Mouse (Mus musculus): ENCODE measurements at regions not wholly inside any gene's neighbourhood (a gene's known extent, or its start where the extent isn't known, plus 50 kb on each side); places are given as distances from the start of the nearest gene placed in this dataset.

- TF ChIP-seq USF1 (IDR thresholded peaks at IDR 0.05; ENCODE audit: low read depth) (no peak), MAX (IDR thresholded peaks at IDR 0.05) (no peak), CTCF (IDR thresholded peaks at IDR 0.05; ENCODE audit: control insufficient read depth, insufficient read depth, insufficient read length) (no peak), MYOG (IDR thresholded peaks at IDR 0.05; ENCODE audit: control insufficient read depth, extremely low read depth, insufficient read length) (no peak), MYOD1 (IDR thresholded peaks at IDR 0.05; ENCODE audit: control insufficient read depth, insufficient read length, low read depth) (no peak), FOSL1 (IDR thresholded peaks at IDR 0.05; ENCODE audit: insufficient read depth, low read length, poor library complexity, severe bottlenecking) (no peak), CEBPB (IDR thresholded peaks at IDR 0.05; ENCODE audit: low read depth) (no peak)
- H3K27me3 ChIP-seq (ENCODE audit: control insufficient read depth, insufficient read depth, insufficient read length), result no peaks in the 10 kb centered on the region
- no peak overlapping the region for H3ac ChIP-seq (ENCODE audit: control insufficient read depth, insufficient read length, low read depth)
- H3K4me3 ChIP-seq (ENCODE audit: insufficient read depth, poor library complexity, severe bottlenecking), result no peak overlapping the region
- H3K79me3 ChIP-seq (ENCODE audit: low read depth), result no peaks in the 10 kb centered on the region
- no peaks in the 10 kb centered on the region for H3K36me3 ChIP-seq (ENCODE audit: control insufficient read depth, insufficient read depth)
- H3K79me2 ChIP-seq (ENCODE audit: control insufficient read depth, insufficient read depth), result no peaks in the 10 kb centered on the region
Observed at GRCm38 (mm10) chr11:79764026-79764425, 173.0 kb downstream of the Rab11fip4 start.

- Histone ChIP-seq H3K79me2 (ENCODE audit: control insufficient read depth, insufficient read depth) (no peaks in the 10 kb centered on the region), H3K4me3 (ENCODE audit: insufficient read depth, poor library complexity, severe bottlenecking) (no peak overlapping the region), H3K27me3 (ENCODE audit: control insufficient read depth, insufficient read depth, insufficient read length) (no peaks in the 10 kb centered on the region), H3K79me3 (ENCODE audit: low read depth) (no peaks in the 10 kb centered on the region), H3K36me3 (ENCODE audit: control insufficient read depth, insufficient read depth) (no peaks in the 10 kb centered on the region), H3ac (ENCODE audit: control insufficient read depth, insufficient read length, low read depth) (no peak overlapping the region)
- TF ChIP-seq MAX (IDR thresholded peaks at IDR 0.05) (no peak), CEBPB (IDR thresholded peaks at IDR 0.05; ENCODE audit: low read depth) (no peak), USF1 (IDR thresholded peaks at IDR 0.05; ENCODE audit: low read depth) (no peak), CTCF (IDR thresholded peaks at IDR 0.05; ENCODE audit: control insufficient read depth, insufficient read depth, insufficient read length) (no peak), MYOD1 (IDR thresholded peaks at IDR 0.05; ENCODE audit: control insufficient read depth, insufficient read length, low read depth) (no peak), MYOG (IDR thresholded peaks at IDR 0.05; ENCODE audit: control insufficient read depth, extremely low read depth, insufficient read length) (no peak)
Observed at GRCm38 (mm10) chr11:79762654-79763053, 171.6 kb downstream of the Rab11fip4 start.

DNA sequence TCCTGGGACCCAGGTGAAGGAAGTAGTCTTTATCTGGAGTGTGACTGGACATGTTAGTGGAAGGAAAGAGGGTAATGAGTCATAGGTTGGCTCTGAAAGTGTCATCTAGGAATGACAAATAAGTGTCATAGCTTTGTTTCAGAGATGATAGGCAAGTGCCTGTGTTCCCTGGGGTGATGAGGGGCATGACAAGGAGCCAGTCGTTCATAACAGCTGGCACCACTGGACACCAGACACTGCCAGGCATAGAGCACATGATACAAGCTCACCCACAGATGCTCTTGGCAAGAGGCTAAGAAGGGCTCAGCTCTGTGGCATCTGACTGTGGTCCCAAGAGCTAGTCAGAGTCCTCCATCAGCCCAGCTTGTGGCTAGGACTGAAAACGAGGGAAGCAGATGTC is 171.0 kb downstream of the Rab11fip4 start:
- Histone ChIP-seq H3K4me3 (ENCODE audit: insufficient read depth, poor library complexity, severe bottlenecking) (no peak overlapping the region), H3ac (ENCODE audit: control insufficient read depth, insufficient read length, low read depth) (no peak overlapping the region), H3K27me3 (ENCODE audit: control insufficient read depth, insufficient read depth, insufficient read length) (no peaks in the 10 kb centered on the region), H3K79me3 (ENCODE audit: low read depth) (no peaks in the 10 kb centered on the region), H3K79me2 (ENCODE audit: control insufficient read depth, insufficient read depth) (no peaks in the 10 kb centered on the region), H3K36me3 (ENCODE audit: control insufficient read depth, insufficient read depth) (no peaks in the 10 kb centered on the region)
- no peak for TF ChIP-seq CTCF (IDR thresholded peaks at IDR 0.05; ENCODE audit: control insufficient read depth, insufficient read depth, insufficient read length)
- no peak for TF ChIP-seq MYOG (IDR thresholded peaks at IDR 0.05; ENCODE audit: control insufficient read depth, extremely low read depth, insufficient read length)
- peak; percentile 81 for TF ChIP-seq MAX (IDR thresholded peaks at IDR 0.05)
- TF ChIP-seq MYOD1 (IDR thresholded peaks at IDR 0.05; ENCODE audit: control insufficient read depth, insufficient read length, low read depth), result peak; percentile 91
- peak; percentile 76 for TF ChIP-seq FOSL1 (IDR thresholded peaks at IDR 0.05; ENCODE audit: insufficient read depth, low read length, poor library complexity, severe bottlenecking)
- TF ChIP-seq USF1 (IDR thresholded peaks at IDR 0.05; ENCODE audit: low read depth), result peak; percentile 80
- TF ChIP-seq CEBPB (IDR thresholded peaks at IDR 0.05; ENCODE audit: low read depth), result no peak

GRCm38 (mm10) chr11:79760533-79760932 is 169.5 kb downstream of the Rab11fip4 start:
- no peaks in the 10 kb centered on the region for H3K36me3 ChIP-seq (ENCODE audit: control insufficient read depth, insufficient read depth)
- H3K79me2 ChIP-seq (ENCODE audit: control insufficient read depth, insufficient read depth), result no peaks in the 10 kb centered on the region
- TF ChIP-seq CTCF (IDR thresholded peaks at IDR 0.05; ENCODE audit: control insufficient read depth, insufficient read depth, insufficient read length) (no peak), FOSL1 (IDR thresholded peaks at IDR 0.05; ENCODE audit: insufficient read depth, low read length, poor library complexity, severe bottlenecking) (no peak), USF1 (IDR thresholded peaks at IDR 0.05; ENCODE audit: low read depth) (no peak), MYOG (IDR thresholded peaks at IDR 0.05; ENCODE audit: control insufficient read depth, extremely low read depth, insufficient read length) (no peak), CEBPB (IDR thresholded peaks at IDR 0.05; ENCODE audit: low read depth) (no peak), MYOD1 (IDR thresholded peaks at IDR 0.05; ENCODE audit: control insufficient read depth, insufficient read length, low read depth) (no peak), MAX (IDR thresholded peaks at IDR 0.05) (no peak)
- no peaks in the 10 kb centered on the region for H3K27me3 ChIP-seq (ENCODE audit: control insufficient read depth, insufficient read depth, insufficient read length)
- no peaks in the 10 kb centered on the region for H3K79me3 ChIP-seq (ENCODE audit: low read depth)
- no peak overlapping the region for H3K4me3 ChIP-seq (ENCODE audit: insufficient read depth, poor library complexity, severe bottlenecking)
- H3ac ChIP-seq (ENCODE audit: control insufficient read depth, insufficient read length, low read depth), result no peak overlapping the region

- Histone ChIP-seq H3K79me2 (ENCODE audit: control insufficient read depth, insufficient read depth) (no peaks in the 10 kb centered on the region), H3K4me3 (ENCODE audit: insufficient read depth, poor library complexity, severe bottlenecking) (no peak overlapping the region), H3K27me3 (ENCODE audit: control insufficient read depth, insufficient read depth, insufficient read length) (no peaks in the 10 kb centered on the region), H3K36me3 (ENCODE audit: control insufficient read depth, insufficient read depth) (no peaks in the 10 kb centered on the region), H3ac (ENCODE audit: control insufficient read depth, insufficient read length, low read depth) (no peak overlapping the region), H3K79me3 (ENCODE audit: low read depth) (no peaks in the 10 kb centered on the region)
- TF ChIP-seq CEBPB (IDR thresholded peaks at IDR 0.05; ENCODE audit: low read depth) (no peak), CTCF (IDR thresholded peaks at IDR 0.05; ENCODE audit: control insufficient read depth, insufficient read depth, insufficient read length) (no peak), MYOD1 (IDR thresholded peaks at IDR 0.05; ENCODE audit: control insufficient read depth, insufficient read length, low read depth) (no peak), USF1 (IDR thresholded peaks at IDR 0.05; ENCODE audit: low read depth) (no peak), FOSL1 (IDR thresholded peaks at IDR 0.05; ENCODE audit: insufficient read depth, low read length, poor library complexity, severe bottlenecking) (no peak), MYOG (IDR thresholded peaks at IDR 0.05; ENCODE audit: control insufficient read depth, extremely low read depth, insufficient read length) (no peak), MAX (IDR thresholded peaks at IDR 0.05) (no peak)
Observed at GRCm38 (mm10) chr11:79758281-79758680, 167.3 kb downstream of the Rab11fip4 start.
